Mouse (Mus musculus) liver, embryonic 14.5 days (tissue): ENCODE results near the gene Pfdn5.

Source experiments
- CTCF ChIP-seq: IDR thresholded peaks from 2 replicates; pipeline ENCODE4 v1.5.1; 2016; ENCODE audit warnings: antibody characterized with exemption, low read depth, control low read depth
- EP300 ChIP-seq: IDR thresholded peaks from 2 replicates; pipeline ENCODE4 v1.6.1; 2016; ENCODE audit warnings: antibody characterized with exemption, low read depth

DNA sequence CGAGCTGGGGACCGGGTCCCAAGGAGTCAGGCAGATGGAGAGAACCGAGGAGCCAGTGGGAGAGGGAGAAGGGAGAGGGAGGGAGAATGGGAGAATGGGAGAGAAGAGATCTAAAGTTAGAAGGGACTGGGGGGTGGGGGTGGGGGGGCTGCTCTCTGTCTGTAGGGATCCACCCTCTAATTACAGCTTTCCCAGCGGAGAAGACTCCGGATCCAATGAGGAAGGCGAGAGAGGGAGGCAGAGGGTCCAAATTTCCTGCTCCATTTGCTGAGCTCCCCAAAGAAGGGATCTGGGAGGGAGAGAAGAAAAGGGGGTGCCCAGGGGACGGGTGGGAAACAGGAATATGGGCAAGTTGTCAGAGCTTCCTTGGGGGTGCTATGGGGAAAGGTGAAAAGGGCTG lies 40.3 kb downstream of the Pfdn5 start:
- TF ChIP-seq CTCF (no peak), EP300 (no peak)
